Mouse (Mus musculus) adipocyte (in vitro differentiated cells): ENCODE measurements around the gene Elovl6.

Experiments
- DNase-seq: peaks from one replicate; pipeline ENCODE4 v3.0.0-alpha.2; 2016; ENCODE audit warnings: low spot score

Gene Elovl6

GRCm38 (mm10) chr3:129605934-129606333 lies 73.8 kb downstream of the Elovl6 start:
- DNase-seq = no peak

DNA sequence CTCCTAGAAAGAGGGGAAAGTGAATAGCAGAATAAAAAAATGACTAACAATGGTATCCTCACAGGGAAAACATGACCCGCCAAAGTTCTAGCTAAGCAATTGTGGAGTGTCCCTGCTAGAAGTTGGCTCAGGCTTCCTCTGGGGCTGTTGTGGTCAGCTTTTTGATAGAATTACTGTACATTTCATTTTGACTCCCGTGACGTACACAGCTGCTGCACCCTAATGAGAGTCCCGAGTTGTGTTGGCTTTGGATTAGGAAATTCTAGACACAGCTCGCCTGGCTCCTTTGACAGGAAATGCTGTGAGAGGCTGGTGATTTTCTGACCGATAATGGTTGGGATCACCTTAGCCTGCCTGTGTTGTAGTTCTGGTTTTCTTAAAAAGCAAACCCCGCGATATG lies 79.5 kb downstream of the Elovl6 start:
- peak; percentile 13 for DNase-seq

- peak; percentile 44 for DNase-seq
Measured at GRCm38 (mm10) chr3:129612311-129613097, 80.3 kb downstream of the Elovl6 start.

GRCm38 (mm10) chr3:129613756-129614155 lies 81.6 kb downstream of the Elovl6 start:
- no peak for DNase-seq

DNA sequence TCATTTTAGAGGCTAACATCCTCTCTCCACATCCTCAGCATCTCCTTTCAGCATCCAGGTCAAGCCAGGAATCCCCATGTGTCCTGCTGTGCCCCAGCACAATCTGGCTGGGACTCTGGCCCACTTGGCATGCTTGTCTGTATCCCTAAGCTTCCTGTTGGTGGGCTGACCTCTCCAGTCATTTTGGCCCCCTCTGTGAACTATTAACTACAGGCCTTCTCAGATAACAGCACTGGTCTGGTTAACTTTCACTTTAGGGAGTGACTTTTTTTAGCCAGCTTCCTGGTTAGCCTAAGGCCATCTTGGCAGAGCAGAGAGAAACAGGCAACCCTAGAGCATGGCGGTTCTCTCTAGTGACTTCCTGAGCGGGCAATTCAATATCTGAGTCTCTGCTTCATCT lies 82.1 kb downstream of the Elovl6 start:
- DNase-seq = peak; percentile 48

DNA sequence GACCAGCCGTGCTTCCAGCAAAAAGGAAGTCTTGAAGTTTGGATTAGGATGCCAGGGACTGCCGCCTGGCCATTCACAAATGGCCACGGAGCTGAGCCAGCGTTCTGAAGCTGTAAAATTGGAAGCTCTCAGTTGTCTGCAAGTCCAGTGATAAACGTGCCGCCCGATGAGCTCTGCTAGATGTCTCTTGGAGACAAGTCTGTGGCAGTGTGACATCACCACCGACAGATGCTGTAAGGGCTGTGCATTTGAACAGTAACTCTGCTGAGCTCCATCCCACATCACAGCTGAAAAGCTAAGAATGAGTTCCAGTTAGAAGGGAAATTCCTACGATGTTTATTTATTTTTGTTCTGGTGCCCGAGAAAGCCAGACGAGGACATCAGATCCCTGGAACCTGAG lies 85.3 kb downstream of the Elovl6 start:
- DNase-seq = no peak

GRCm38 (mm10) chr3:129619194-129619775 lies 87.1 kb downstream of the Elovl6 start:
- no peak for DNase-seq

DNA sequence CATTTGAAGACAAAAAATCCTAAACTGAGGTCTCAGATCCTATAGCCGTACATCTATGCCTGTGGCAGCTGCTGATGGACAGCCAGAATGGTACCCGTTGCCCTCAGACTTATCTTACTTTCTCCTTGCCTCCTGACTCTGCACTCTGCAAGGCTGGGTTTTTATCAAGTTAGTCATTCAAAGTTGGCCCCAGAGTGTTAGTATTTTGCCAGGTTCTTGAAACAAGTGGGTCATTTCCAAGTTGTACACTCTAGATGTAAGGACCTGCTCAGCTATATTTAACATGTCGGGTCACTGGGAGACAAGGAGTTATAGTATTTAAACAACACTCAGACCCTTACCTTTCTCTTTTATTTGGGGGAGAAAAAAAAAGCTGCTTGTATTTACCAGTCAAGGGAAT lies 88.6 kb downstream of the Elovl6 start:
- DNase-seq = peak; percentile 14

DNA sequence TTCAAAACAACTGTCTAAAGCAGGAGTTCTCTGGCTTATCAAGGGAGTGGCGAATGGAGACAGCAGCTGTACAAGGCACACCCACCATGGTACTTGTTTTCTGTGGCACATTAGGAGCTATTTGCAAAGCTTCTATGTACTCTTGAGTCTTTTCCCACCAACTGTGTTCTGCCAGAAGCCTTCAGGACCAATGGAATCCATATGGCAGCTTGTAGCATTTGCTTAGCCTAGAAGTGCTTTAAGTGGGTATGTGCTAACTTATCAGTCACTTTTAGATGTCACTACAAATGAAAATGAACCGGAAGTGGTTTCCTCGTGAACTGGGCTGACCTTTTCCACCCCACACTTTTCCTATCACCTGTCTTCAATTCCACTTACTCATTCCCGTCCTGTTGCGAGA lies 89.1 kb downstream of the Elovl6 start:
- DNase-seq = no peak

- DNase-seq = no peak
Measured at GRCm38 (mm10) chr3:129622120-129622519, 90.0 kb downstream of the Elovl6 start.

DNA sequence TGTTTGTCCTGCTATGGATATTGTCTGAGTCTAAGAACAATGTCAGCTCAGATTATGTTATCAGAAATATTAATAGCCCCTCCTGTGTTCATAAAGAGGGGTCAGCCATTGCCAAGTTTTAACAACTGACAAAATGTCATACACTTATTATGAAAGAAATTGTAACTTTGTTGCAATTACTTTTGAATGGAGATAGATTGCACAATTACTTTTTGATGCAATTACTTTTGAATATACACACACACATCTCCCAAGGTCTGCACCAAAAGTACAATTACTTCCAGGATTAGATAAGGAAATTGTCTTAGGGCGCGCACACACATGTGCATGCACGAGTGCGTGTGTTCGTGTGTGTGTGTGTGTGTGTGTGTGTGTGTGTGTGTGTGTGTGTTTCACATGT lies 90.5 kb downstream of the Elovl6 start:
- no peak for DNase-seq

GRCm38 (mm10) chr3:129624193-129624805 lies 92.1 kb downstream of the Elovl6 start:
- no peak for DNase-seq

DNA sequence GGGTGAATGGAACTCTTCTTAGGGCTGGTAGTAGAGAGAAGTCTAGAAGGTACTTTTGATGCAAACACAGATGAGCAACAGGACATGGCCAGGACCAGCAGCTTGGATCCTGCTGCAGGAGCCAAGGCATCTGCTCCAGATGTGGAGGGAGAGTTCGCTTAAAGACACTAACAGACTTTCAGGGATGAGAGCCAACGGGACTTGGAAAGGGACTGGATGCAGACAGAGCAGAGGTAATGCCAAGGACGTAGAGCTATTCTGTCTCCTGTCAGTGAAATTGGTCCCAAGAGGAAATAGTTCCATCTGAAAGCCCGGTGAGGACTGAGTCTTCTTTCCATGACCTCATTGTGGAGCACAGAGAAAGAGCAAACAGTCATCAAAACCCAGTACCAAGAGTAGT lies 95.1 kb downstream of the Elovl6 start:
- peak; percentile 20 for DNase-seq

GRCm38 (mm10) chr3:129631018-129631417 lies 98.9 kb downstream of the Elovl6 start:
- peak; percentile 69 for DNase-seq

DNA sequence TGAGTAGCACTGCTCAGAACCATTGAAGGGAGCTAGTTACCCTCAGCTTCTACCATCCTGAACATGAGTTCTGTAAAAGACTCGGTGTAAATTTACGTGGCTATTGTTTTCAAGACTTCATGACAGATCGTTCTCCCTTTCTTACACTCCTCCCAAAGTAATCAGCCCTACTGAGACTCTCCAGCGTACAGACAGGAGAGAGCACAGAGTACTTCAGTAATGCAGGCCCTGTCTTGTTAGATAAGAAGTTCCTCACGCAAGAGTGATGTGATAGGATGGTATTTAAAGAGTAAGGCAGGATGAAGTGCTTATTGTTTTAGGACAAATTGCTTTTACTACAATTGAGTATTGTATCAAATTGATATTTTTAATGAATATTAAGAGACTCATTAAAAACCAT lies 99.7 kb downstream of the Elovl6 start:
- DNase-seq = no peak

DNA sequence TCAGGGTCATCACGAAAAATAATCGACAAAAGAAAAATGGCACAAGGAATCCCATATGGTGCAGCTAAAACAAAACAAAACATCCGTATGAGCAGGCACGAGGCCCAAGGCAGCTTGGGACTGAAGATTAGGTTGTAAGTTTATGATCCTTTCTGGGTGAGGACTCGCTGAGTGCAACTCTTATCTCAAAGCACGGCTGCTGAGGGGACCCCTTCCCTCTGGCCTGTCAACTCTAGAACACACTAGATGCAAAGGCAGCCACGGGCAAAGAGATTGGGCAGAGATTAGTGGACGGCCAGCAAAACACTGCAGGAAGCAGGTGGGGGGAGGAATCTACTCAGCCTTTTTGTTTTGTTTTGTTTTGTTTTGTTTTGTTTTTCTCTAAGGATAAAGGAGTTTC lies 101.4 kb downstream of the Elovl6 start:
- no peak for DNase-seq

- peak; percentile 64 for DNase-seq
Measured at GRCm38 (mm10) chr3:129634260-129634901, 102.2 kb downstream of the Elovl6 start.

DNA sequence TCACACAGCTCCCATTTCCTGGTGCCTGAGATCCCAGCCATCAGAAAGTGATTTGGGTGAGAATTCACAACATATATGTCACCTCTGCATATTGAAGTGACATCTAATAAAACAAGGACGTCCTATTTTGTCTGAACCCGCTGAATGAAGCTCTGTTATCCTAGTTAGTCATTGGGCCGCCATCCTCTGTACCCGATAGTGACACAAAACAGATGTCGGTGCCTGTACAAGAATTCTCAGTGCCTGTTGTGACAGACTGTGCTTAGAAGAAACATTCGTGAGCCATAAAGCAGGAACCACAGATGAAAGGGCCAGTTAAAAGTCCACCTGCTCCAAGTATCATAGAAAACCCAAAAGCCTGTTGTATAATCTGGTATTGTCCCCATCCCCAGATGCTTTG lies 105.3 kb downstream of the Elovl6 start:
- DNase-seq = no peak

DNA sequence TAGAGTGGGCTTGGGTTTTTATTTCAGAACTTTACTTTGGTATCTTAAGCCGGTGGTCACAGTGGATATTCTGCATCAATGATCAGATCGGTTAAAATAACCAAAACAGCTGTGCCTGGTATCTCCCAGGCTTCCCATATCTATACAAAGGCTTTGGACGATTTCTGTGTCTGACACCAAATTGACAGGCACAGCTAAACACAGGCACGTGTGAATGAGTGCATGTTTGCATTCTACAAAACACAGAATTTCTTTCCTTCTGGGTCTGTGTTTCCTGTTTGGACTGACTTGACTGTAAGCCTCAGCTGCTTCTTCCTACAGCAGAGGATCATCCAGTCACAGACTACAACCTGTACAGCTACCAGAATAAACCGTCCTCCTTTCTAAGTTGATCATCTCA lies 107.5 kb downstream of the Elovl6 start:
- no peak for DNase-seq

DNA sequence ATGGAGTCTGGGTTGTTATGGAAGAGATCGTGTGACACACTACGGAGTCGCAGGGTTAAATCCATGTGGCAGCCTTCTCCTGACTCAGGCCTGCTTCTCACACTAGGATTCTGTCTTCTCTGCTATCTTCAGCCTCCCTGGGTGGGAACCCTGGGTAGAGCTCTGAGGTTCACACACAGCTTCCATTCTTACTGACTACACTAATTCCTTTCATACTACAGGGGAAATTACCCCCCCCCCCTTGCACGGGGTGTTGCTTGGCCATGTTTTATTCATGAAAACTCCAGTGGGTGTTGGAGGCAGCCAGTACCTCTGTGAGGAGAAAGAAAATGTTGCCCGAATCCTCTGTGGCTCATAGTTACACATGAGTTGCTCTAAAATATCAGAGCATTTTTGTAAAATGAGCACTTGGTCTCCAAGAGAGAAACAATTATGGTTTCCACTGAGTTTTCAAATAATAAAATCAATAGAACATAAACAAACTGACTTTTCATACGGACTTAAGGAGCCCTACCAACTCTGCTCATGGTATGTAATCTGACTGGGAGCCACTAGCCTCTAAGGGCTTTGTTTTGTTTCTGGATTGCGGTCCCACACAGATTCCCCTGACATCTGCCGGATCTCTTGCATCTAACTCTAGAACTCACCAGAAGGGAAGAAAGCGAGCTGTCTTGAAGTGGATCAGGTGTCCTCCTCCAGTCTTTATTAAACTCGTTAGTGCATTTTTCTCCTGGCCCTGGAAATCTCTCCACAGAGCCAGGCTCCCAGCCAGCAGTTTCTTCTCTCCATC lies 108.3 kb downstream of the Elovl6 start:
- DNase-seq = no peak

DNA sequence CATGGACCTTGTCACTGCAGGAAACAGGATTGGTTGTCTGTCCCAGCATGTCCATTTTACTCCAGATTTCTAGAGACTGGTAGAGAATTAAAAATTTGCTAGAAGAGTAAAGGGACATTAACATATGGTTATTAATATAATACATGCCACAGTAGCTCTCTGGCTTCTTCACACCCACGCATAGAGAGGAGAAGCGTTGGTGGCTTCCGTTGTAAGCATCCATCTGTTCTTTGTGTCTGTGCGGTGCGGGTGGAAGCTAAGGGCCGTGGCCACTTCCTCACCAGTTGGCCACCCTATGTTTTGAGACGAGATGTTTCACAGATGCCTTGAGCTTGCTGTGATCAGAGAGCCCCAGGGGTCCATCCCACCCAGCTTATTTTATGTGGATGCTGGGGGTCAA lies 109.5 kb downstream of the Elovl6 start:
- no peak for DNase-seq

DNA sequence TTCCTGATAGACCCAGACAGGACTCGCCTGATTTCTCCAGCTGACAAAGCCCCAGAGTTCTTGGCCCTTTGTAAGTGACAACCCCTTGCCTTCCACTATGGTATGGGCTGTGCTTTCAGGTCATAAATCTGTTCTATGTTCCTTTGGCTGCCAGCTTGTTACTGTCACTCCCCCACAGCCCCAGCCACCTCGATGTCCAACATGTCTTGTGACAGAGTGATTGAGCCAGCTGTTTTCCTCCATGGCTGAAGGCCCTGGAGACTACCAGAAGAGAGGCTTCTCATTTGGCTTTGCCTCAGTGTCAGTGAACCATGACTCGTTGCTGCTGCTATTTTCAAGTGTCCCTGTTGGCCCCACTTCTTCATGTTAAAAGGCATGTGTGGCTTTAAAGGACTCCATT lies 113.3 kb downstream of the Elovl6 start:
- peak; percentile 63 for DNase-seq
